Mouse (Mus musculus) forebrain, postnatal 0 days (tissue): ENCODE results near the gene Gpam. TPM values are rescaled to one million over a fixed set of nuclear protein-coding genes. Genes with fewer than 3 reads are reported as not detected.
"Not testable (repeated sequence)": the region's sequence is repeated elsewhere in the genome, so short reads cannot be mapped to it uniquely, and the experiment has no call there.

ENCODE experiments used
- ATAC-seq: fragments of 200-750 bp; cut with Nextera tagmentation; 2 replicates; pipeline ENCODE4 v1.8.0; 2017; ENCODE audit warnings: mild to moderate bottlenecking, moderate library complexity
- DNase-seq: peaks from one replicate; pipeline ENCODE4 v3.0.0-alpha.2; 2015
- H3K27ac ChIP-seq: fragments of 300-500 bp; sonication (generic); 2 replicates; pipeline ENCODE4 v1.5.1; 2014; ENCODE audit warnings: low read depth, mild to moderate bottlenecking, antibody characterized with exemption, low read length, moderate library complexity, mixed read lengths
- H3K27me3 ChIP-seq: fragments of 300-500 bp; sonication (generic); 2 replicates; pipeline ENCODE4 v1.6.1; 2014; ENCODE audit warnings: mild to moderate bottlenecking, low read length, mixed read lengths; ENCODE audit not compliant: insufficient read depth
- H3K36me3 ChIP-seq: fragments of 300-500 bp; sonication (generic); 2 replicates; pipeline ENCODE4 v1.6.1; 2014; ENCODE audit warnings: mild to moderate bottlenecking, moderate library complexity; ENCODE audit not compliant: insufficient read depth
- H3K4me1 ChIP-seq: fragments of 300-500 bp; sonication (generic); 2 replicates; pipeline ENCODE4 v1.6.1; 2014; ENCODE audit warnings: antibody characterized with exemption; ENCODE audit not compliant: insufficient read depth
- H3K4me2 ChIP-seq: fragments of 300-500 bp; sonication (generic); 2 replicates; pipeline ENCODE4 v1.6.1; 2014; ENCODE audit warnings: low read depth, mild to moderate bottlenecking, moderate library complexity
- H3K4me3 ChIP-seq: fragments of 300-500 bp; sonication (generic); 2 replicates; pipeline ENCODE4 v1.5.1; 2014; ENCODE audit warnings: low read depth, low read length, mixed read lengths
- H3K9ac ChIP-seq: fragments of 300-500 bp; sonication (generic); 2 replicates; pipeline ENCODE4 v1.6.1; 2014; ENCODE audit warnings: mild to moderate bottlenecking
- H3K9me3 ChIP-seq: fragments of 300-500 bp; sonication (generic); 2 replicates; pipeline ENCODE4 v1.6.1; 2016; ENCODE audit warnings: low read length
- CTCF ChIP-seq: sonication (generic); IDR thresholded peaks from 2 replicates; pipeline ENCODE4 v1.5.1; 2016; ENCODE audit warnings: antibody characterized with exemption, control low read depth, low read depth
- whole genome bisulfite sequencing: fragments of 180-500 bp; shearing (Covaris S2); extraction: QIAGEN DNeasy Blood & Tissue Kit; methylation state at CpG from one replicate; pipeline ENCODE4 v1.1.7; 2014; 5-methylcytosine and 5-hydroxymethylcytosine counted together
- polyA plus RNA-seq: library from polyadenylated mRNA; unstranded; fragments of >200 nt; fragmentation: Nextera tagmentation; extraction: Ambion mirVana; gene quantifications from 2 replicates; pipeline ENCODE4 v1.2.1, GENCODE M21; 2015
- total RNA-seq: library from RNA; depleted of rRNA; stranded (reverse); fragments of >200 nt; gene quantifications from 2 replicates; pipeline ENCODE4 v1.2.3, GENCODE M21; 2014; rRNA removed

Gpam gene
- total RNA-seq (58.6 and 61.4 TPM in 2 replicates), polyA plus RNA-seq (15.8 and 20.6 TPM in 2 replicates)

GRCm38 (mm10) chr19:55127072-55127718 lies at the start of gene Gpam:
Gpam (minus strand) TSS chr19:55127238.
- Histone ChIP-seq H3K36me3 (no peaks in the 10 kb centered on the region), H3K4me2 (no peak within 1 kb of the TSS), H3K9me3 (no peaks in the 10 kb centered on the region), H3K27me3 (no peaks in the 10 kb centered on the region), H3K9ac (no peak within 1 kb of the TSS), H3K4me1 (0 out of 2 replicates have a peak, but pooled peaks cover 8% of the 10 kb centered on the region), H3K4me3 (no peak within 1 kb of the TSS), H3K27ac (no peak within 1 kb of the TSS)
- DNase-seq (no peak), ATAC-seq (no peak)
- 48% methylated on average over 11 of the region's 11 CpGs for WGBS
- no peak for TF ChIP-seq CTCF

GRCm38 (mm10) chr19:55171585-55171984 lies 44.5 kb upstream of the Gpam start:
- H3K4me2 ChIP-seq = no peak overlapping the region
- DNase-seq (no peak), ATAC-seq (no peak)
- TF ChIP-seq CTCF = no peak
- no peak overlapping the region for H3K9ac ChIP-seq
- WGBS = 76% methylated on average over 1 of the region's 1 CpGs
- no peaks in the 10 kb centered on the region for H3K36me3 ChIP-seq
- H3K27ac ChIP-seq = no peak overlapping the region
- H3K27me3 ChIP-seq = no peaks in the 10 kb centered on the region
- no peak overlapping the region for H3K4me3 ChIP-seq
- no peaks in the 10 kb centered on the region for H3K9me3 ChIP-seq
- no peaks in the 10 kb centered on the region for H3K4me1 ChIP-seq

GRCm38 (mm10) chr19:55170399-55170798 lies 43.4 kb upstream of the Gpam start:
- H3K4me1 ChIP-seq = no peaks in the 10 kb centered on the region
- H3K9ac ChIP-seq = no peak overlapping the region
- H3K4me2 ChIP-seq = no peak overlapping the region
- no peaks in the 10 kb centered on the region for H3K27me3 ChIP-seq
- DNase-seq (no peak), ATAC-seq (no peak)
- H3K9me3 ChIP-seq = no peaks in the 10 kb centered on the region
- no peaks in the 10 kb centered on the region for H3K36me3 ChIP-seq
- no peak overlapping the region for H3K27ac ChIP-seq
- H3K4me3 ChIP-seq = no peak overlapping the region
- no peak for TF ChIP-seq CTCF

DNA sequence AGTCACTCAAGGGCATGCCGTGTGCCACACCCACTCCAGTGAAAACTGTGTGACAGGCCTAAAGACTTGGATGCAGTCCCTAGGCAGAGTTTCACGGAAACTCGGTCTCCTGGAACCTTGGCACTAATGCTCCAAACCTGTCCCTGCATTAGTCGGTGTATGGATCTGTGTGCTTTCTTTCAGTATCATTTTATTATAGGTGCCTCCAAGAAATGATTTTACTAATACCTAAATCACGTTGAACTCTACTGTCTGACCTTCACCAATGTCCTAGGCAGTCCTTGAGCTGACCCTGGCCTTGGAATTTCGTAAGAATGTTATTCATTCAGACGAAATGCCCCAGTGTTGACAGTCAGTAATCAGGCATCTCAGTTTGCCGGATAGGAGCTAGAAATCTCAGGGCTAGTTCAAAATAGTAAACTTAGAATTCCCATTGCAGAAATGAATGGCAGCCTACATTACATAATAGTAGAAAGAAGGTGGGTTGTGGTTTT lies 42.2 kb upstream of the Gpam start:
- not testable (repeated sequence) for H3K9me3 ChIP-seq, H3K4me3 ChIP-seq, H3K4me1 ChIP-seq, ATAC-seq, H3K36me3 ChIP-seq, H3K9ac ChIP-seq, DNase-seq, H3K27me3 ChIP-seq, H3K4me2 ChIP-seq, H3K27ac ChIP-seq
- 93% methylated on average over 8 of the region's 8 CpGs for WGBS

- H3K27ac ChIP-seq = no peak overlapping the region
- no peaks in the 10 kb centered on the region for H3K9me3 ChIP-seq
- H3K4me3 ChIP-seq = no peak overlapping the region
- no peak for ATAC-seq
- TF ChIP-seq CTCF = no peak
- no peak overlapping the region for H3K9ac ChIP-seq
- no peak for DNase-seq
- H3K36me3 ChIP-seq = no peaks in the 10 kb centered on the region
- H3K4me1 ChIP-seq = no peaks in the 10 kb centered on the region
- no peak overlapping the region for H3K4me2 ChIP-seq
- no peaks in the 10 kb centered on the region for H3K27me3 ChIP-seq
- 72% methylated on average over 6 of the region's 6 CpGs for WGBS
Observed at GRCm38 (mm10) chr19:55168360-55168759, 41.3 kb upstream of the Gpam start.

DNA sequence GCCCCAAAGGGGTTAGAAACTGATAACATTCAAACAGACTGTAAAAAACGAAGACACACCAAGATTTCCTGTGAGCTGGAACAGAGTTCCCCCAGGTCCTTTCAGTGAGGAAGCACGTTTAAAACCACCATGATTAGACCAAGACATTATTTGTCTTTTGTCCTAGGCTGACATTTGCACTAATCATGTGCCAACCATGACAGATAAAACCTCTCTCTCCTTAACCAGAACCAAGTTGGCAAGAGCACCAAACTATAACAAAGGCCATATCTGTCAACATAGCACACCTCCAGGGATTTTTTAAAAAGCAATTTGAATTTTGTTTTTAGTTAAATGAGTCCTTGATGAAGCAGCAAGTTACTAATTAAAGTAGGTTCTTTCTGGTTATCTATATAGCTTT lies 40.7 kb upstream of the Gpam start:
- WGBS = 66% methylated on average over 2 of the region's 2 CpGs
- no peak overlapping the region for H3K9ac ChIP-seq
- no peaks in the 10 kb centered on the region for H3K36me3 ChIP-seq
- no peaks in the 10 kb centered on the region for H3K27me3 ChIP-seq
- no peak for DNase-seq
- no peak for TF ChIP-seq CTCF
- no peak overlapping the region for H3K27ac ChIP-seq
- H3K4me1 ChIP-seq = no peaks in the 10 kb centered on the region
- no peaks in the 10 kb centered on the region for H3K9me3 ChIP-seq
- no peak overlapping the region for H3K4me3 ChIP-seq
- no peak for ATAC-seq
- no peak overlapping the region for H3K4me2 ChIP-seq

DNA sequence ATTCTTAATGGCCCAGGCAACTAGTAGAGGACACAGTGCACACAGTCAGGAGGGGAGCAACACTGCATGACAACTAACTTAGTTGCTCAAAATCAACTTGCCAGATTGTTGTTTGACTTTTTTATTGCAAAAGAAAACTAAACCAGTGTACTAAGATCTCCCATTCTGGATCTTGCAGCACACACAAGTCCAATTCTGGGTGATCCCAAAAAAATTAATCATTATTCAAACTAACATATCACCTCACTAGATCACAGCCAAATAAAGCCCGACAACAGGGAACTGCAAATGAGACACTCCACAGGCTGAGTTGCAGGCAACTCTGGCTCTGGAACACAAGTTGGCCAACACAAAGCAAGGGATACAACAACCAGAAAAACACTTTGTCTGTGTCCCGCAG lies 39.7 kb upstream of the Gpam start:
- no peaks in the 10 kb centered on the region for H3K9me3 ChIP-seq
- DNase-seq (no peak), ATAC-seq (no peak)
- H3K4me3 ChIP-seq = no peak overlapping the region
- 88% methylated on average over 2 of the region's 2 CpGs for WGBS
- TF ChIP-seq CTCF = no peak
- no peak overlapping the region for H3K27ac ChIP-seq
- no peaks in the 10 kb centered on the region for H3K4me1 ChIP-seq
- H3K4me2 ChIP-seq = no peak overlapping the region
- H3K9ac ChIP-seq = no peak overlapping the region
- no peaks in the 10 kb centered on the region for H3K36me3 ChIP-seq
- no peaks in the 10 kb centered on the region for H3K27me3 ChIP-seq
